Mouse (Mus musculus) lung, postnatal 0 days (tissue): ENCODE data around the gene Fabp2. TPM values are rescaled to one million over a fixed set of nuclear protein-coding genes. Genes with fewer than 3 reads are reported as not detected.

Experiments used
- ATAC-seq: fragments of 200-750 bp; cut with Nextera tagmentation; 2 replicates; pipeline ENCODE4 v1.8.0; 2017; ENCODE audit warnings: moderate library complexity
- DNase-seq: peaks from one replicate; pipeline ENCODE4 v3.0.0-alpha.2; 2016; ENCODE audit warnings: low spot score
- H3K27ac ChIP-seq: fragments of 300-500 bp; sonication (generic); 2 replicates; pipeline ENCODE4 v1.5.1; 2014; ENCODE audit warnings: antibody characterized with exemption, mild to moderate bottlenecking, low read length, mixed read lengths
- H3K27me3 ChIP-seq: fragments of 300-500 bp; sonication (generic); replicated peaks from 2 replicates; pipeline ENCODE4 v1.6.1; 2014; ENCODE audit warnings: low read length, mixed read lengths; ENCODE audit not compliant: insufficient read depth
- H3K36me3 ChIP-seq: fragments of 300-500 bp; sonication (generic); 2 replicates; pipeline ENCODE4 v1.6.1; 2014; ENCODE audit warnings: low read length, mixed read lengths; ENCODE audit not compliant: insufficient read depth
- H3K4me1 ChIP-seq: fragments of 300-500 bp; sonication (generic); 2 replicates; pipeline ENCODE4 v1.6.1; 2014; ENCODE audit warnings: antibody characterized with exemption, low read depth, low read length, mixed read lengths; ENCODE audit not compliant: insufficient read depth
- H3K4me2 ChIP-seq: fragments of 300-500 bp; sonication (generic); replicated peaks from 2 replicates; pipeline ENCODE4 v1.6.1; 2014; ENCODE audit warnings: low read depth, mild to moderate bottlenecking, low read length, moderate library complexity, mixed read lengths
- H3K4me3 ChIP-seq: fragments of 300-500 bp; sonication (generic); 2 replicates; pipeline ENCODE4 v1.5.1; 2014; ENCODE audit warnings: low read depth, low read length
- H3K9ac ChIP-seq: fragments of 300-500 bp; sonication (generic); replicated peaks from 2 replicates; pipeline ENCODE4 v1.6.1; 2014; ENCODE audit warnings: low read depth, mild to moderate bottlenecking
- H3K9me3 ChIP-seq: fragments of 300-500 bp; sonication (generic); 2 replicates; pipeline ENCODE4 v1.6.1; 2016; ENCODE audit warnings: low read length, mixed read lengths
- CTCF ChIP-seq: IDR thresholded peaks from 2 replicates; pipeline ENCODE4 v1.5.1; 2016; ENCODE audit warnings: antibody characterized with exemption, mild to moderate bottlenecking
- EP300 ChIP-seq: IDR thresholded peaks from 2 replicates; pipeline ENCODE4 v1.6.1; 2016; ENCODE audit warnings: antibody characterized with exemption, mild to moderate bottlenecking, control low read depth
- WGBS: fragments of 180-500 bp; shearing (Covaris S2); extraction: QIAGEN DNeasy Blood & Tissue Kit; methylation state at CpG from one replicate; pipeline ENCODE4 v1.1.7; 2014; 5-methylcytosine and 5-hydroxymethylcytosine counted together
- polyA plus RNA-seq: library from polyadenylated mRNA; unstranded; fragments of >200 nt; fragmentation: Nextera tagmentation; extraction: Ambion mirVana; gene quantifications from 2 replicates; pipeline ENCODE4 v1.2.1, GENCODE M21; 2015

The Fabp2 gene
- polyA plus RNA-seq, 1 experiment from 2014 or later: 0.12 TPM

GRCm38 (mm10) chr3:122868270-122868669, 26.6 kb upstream of the Fabp2 start:
- 67% methylated on average over 1 of the region's 1 CpGs for WGBS
- no peak overlapping the region for H3K27ac ChIP-seq
- no peaks in the 10 kb centered on the region for H3K4me1 ChIP-seq
- no peaks in the 10 kb centered on the region for H3K27me3 ChIP-seq
- no peak overlapping the region for H3K4me2 ChIP-seq
- no peak overlapping the region for H3K9ac ChIP-seq
- DNase-seq: no peak
- H3K36me3 ChIP-seq: no peaks in the 10 kb centered on the region
- ATAC-seq: no peak
- no peak for TF ChIP-seq CTCF
- no peak for TF ChIP-seq EP300
- no peaks in the 10 kb centered on the region for H3K9me3 ChIP-seq
- H3K4me3 ChIP-seq: no peak overlapping the region

DNA sequence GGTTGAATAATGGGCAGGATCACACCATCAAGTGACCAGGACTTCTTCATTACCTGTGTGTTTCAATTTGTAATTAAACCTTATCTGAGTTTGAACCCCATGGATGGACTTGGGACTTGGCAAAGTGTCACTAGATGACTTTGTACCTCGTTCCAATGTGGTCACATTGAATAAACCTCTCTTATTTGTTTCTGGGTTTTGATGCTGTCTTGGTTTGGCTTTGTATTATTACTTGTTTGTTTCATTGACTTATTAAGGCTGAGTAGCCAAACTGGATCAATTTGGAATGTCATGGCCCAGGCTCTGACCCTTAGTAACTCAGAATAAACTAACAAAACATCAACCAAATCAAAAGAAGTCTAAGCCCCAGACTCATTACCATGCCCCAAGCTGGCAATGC, 23.3 kb upstream of the Fabp2 start:
- TF ChIP-seq EP300: no peak
- TF ChIP-seq CTCF: no peak
- Histone ChIP-seq H3K4me3 (no peak overlapping the region), H3K27me3 (no peaks in the 10 kb centered on the region), H3K9ac (no peak overlapping the region), H3K4me1 (no peaks in the 10 kb centered on the region), H3K9me3 (no peaks in the 10 kb centered on the region), H3K27ac (no peak overlapping the region), H3K36me3 (no peaks in the 10 kb centered on the region), H3K4me2 (no peak overlapping the region)
- no peak for ATAC-seq
- 84% methylated on average over 1 of the region's 1 CpGs for WGBS
- DNase-seq: no peak

DNA sequence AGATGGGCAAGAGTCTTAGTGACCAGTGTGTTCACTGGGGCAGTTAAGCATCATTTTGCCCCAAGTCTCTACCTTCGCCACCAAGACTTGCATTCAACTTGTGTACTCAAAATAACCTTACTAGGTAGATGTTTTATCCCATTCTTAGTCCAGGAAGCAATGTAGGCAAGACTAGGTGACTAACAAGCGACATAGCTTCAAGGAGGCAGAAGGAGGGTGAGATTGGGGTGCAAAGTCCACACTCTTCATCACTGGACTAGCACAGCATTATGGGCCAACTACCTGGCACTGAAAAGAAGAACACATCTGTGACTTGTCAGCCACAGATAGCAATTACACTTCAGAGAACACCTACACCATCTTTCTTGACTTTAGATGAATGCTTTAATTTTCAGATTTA, 18.0 kb upstream of the Fabp2 start:
- Histone ChIP-seq H3K4me3 (no peak overlapping the region), H3K27me3 (no peaks in the 10 kb centered on the region), H3K4me1 (no peaks in the 10 kb centered on the region), H3K4me2 (no peak overlapping the region), H3K27ac (no peak overlapping the region), H3K9me3 (no peaks in the 10 kb centered on the region), H3K36me3 (no peaks in the 10 kb centered on the region), H3K9ac (no peak overlapping the region)
- WGBS: 89% methylated on average over 2 of the region's 2 CpGs
- DNase-seq (no peak), ATAC-seq (no peak)
- TF ChIP-seq EP300 (no peak), CTCF (no peak)

DNA sequence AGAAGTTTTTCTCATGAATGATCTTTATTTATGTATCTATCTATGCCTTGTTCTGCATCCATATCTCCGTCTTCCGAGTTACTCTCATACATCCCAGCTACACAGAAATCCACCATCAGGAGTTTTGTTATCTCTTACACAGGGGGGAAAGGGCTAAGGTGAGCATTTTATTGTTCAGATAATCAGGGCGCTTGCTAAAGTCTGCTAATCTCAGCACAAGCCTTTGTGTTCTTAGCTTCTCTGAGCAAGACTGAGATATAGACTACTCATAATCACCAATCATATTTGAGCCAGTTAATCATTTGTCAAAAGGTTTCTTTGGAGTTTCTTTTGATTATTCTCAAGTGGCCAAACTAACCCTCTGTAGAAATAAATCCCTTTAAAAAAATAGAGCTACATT, 17.3 kb upstream of the Fabp2 start:
- 69% methylated on average over 3 of the region's 3 CpGs for WGBS
- no peaks in the 10 kb centered on the region for H3K4me1 ChIP-seq
- no peak overlapping the region for H3K4me2 ChIP-seq
- no peaks in the 10 kb centered on the region for H3K36me3 ChIP-seq
- no peak overlapping the region for H3K27ac ChIP-seq
- no peak for TF ChIP-seq CTCF
- no peak for TF ChIP-seq EP300
- H3K9ac ChIP-seq: no peak overlapping the region
- ATAC-seq (no peak), DNase-seq (no peak)
- H3K9me3 ChIP-seq: no peaks in the 10 kb centered on the region
- H3K4me3 ChIP-seq: no peak overlapping the region
- H3K27me3 ChIP-seq: no peaks in the 10 kb centered on the region

GRCm38 (mm10) chr3:122878705-122879315, 16.1 kb upstream of the Fabp2 start:
- Histone ChIP-seq H3K27me3 (no peaks in the 10 kb centered on the region), H3K27ac (no peak overlapping the region), H3K36me3 (no peaks in the 10 kb centered on the region), H3K9me3 (no peaks in the 10 kb centered on the region), H3K4me2 (no peak overlapping the region), H3K9ac (no peak overlapping the region), H3K4me1 (no peaks in the 10 kb centered on the region), H3K4me3 (no peak overlapping the region)
- DNase-seq (no peak), ATAC-seq (no peak)
- TF ChIP-seq EP300: no peak
- no peak for TF ChIP-seq CTCF
- 82% methylated on average over 8 of the region's 8 CpGs for WGBS

- 63% methylated on average over 4 of the region's 4 CpGs for WGBS
- Histone ChIP-seq H3K4me3 (no peak overlapping the region), H3K4me1 (no peaks in the 10 kb centered on the region), H3K9me3 (no peaks in the 10 kb centered on the region), H3K4me2 (no peak overlapping the region), H3K36me3 (no peaks in the 10 kb centered on the region), H3K27me3 (no peaks in the 10 kb centered on the region), H3K9ac (no peak overlapping the region), H3K27ac (no peak overlapping the region)
- DNase-seq (no peak), ATAC-seq (no peak)
- no peak for TF ChIP-seq CTCF
- TF ChIP-seq EP300: no peak
Measured at GRCm38 (mm10) chr3:122887505-122888301, 7.2 kb upstream of the Fabp2 start.
